Mouse (Mus musculus) heart, adult 2 months (tissue): ENCODE measurements around the gene 2610318N02Rik. TPM values are rescaled to one million over a fixed set of nuclear protein-coding genes. Genes with fewer than 3 reads are reported as not detected.
"Not testable (repeated sequence)": the region's sequence is repeated elsewhere in the genome, so short reads cannot be mapped to it uniquely, and the experiment has no call there.

Experiments used
- DNase-seq, 2 experiments: peaks; one replicate each; pipeline ENCODE4 v3.0.0; 2021
- H3K27ac ChIP-seq: fragments of 200-600 bp; 2 replicates; pipeline ENCODE4 v1.8.1; 2022
- H3K27me3 ChIP-seq: fragments of 200-500 bp; 2 replicates; pipeline ENCODE4 v1.6.1; 2012; ENCODE audit warnings: mild to moderate bottlenecking, low read length, inconsistent platforms, mixed read lengths; ENCODE audit not compliant: control insufficient read depth, insufficient read depth
- H3K36me3 ChIP-seq: fragments of 200-500 bp; 2 replicates; pipeline ENCODE4 v1.6.1; 2012; ENCODE audit warnings: low read length, inconsistent platforms; ENCODE audit not compliant: control insufficient read depth, insufficient read depth
- H3K4me1 ChIP-seq: fragments of 200-500 bp; 2 replicates; pipeline ENCODE4 v1.6.1; 2011; ENCODE audit warnings: low read length; ENCODE audit not compliant: control insufficient read depth, insufficient read depth
- H3K4me3 ChIP-seq: fragments of 200-600 bp; 2 replicates; pipeline ENCODE4 v1.8.1; 2022
- H3K79me2 ChIP-seq: fragments of 200-500 bp; replicated peaks from 2 replicates; pipeline ENCODE4 v1.6.1; 2012; ENCODE audit warnings: mild to moderate bottlenecking, inconsistent platforms, low read length, moderate library complexity, mixed read lengths; ENCODE audit not compliant: control insufficient read depth, insufficient read depth
- H3K9ac ChIP-seq: fragments of 200-500 bp; 2 replicates; pipeline ENCODE4 v1.6.1; 2012; ENCODE audit warnings: low read depth, mild to moderate bottlenecking, control low read depth, inconsistent platforms, low read length, mixed read lengths
- CTCF ChIP-seq: fragments of 200-600 bp; IDR thresholded peaks from 2 replicates; pipeline ENCODE4 v1.8.1; 2022; ENCODE audit warnings: antibody characterized with exemption, mild to moderate bottlenecking, moderate library complexity
- EP300 ChIP-seq: fragments of 200-500 bp; IDR thresholded peaks from 2 replicates; pipeline ENCODE4 v1.6.1; 2011; ENCODE audit warnings: low read depth, low read length, control low read depth; ENCODE audit not compliant: insufficient read depth
- POLR2A ChIP-seq: fragments of 200-500 bp; IDR thresholded peaks from 2 replicates; pipeline ENCODE4 v1.6.1; 2011; ENCODE audit warnings: mild to moderate bottlenecking, low read depth, low read length, control low read depth; ENCODE audit not compliant: insufficient read depth
- WGBS: fragments of 180-500 bp; shearing (Covaris S2); methylation state at CpG from one replicate; pipeline ENCODE4 v1.1.7; 2018; 5-methylcytosine and 5-hydroxymethylcytosine counted together
- intact Hi-C: fragments of 180-260 bp; cut with DNase I; formaldehyde crosslinking; loops from one replicate; pipeline ENCODE4 v1.15.1; 2025
- long read RNA-seq: library from polyadenylated mRNA; stranded (forward); transcript quantifications from one replicate; pipeline ENCODE4 v2.0.0, GENCODE M21; 2021
- polyA plus RNA-seq: library from polyadenylated mRNA; depleted of rRNA; stranded (reverse); fragments of >200 nt; gene quantifications from 2 replicates; pipeline ENCODE4 v1.2.3, GENCODE M21; 2012; rRNA removed
- total RNA-seq, 2 experiments: library from RNA; stranded (reverse); gene quantifications; 2 replicates each; pipeline ENCODE4 v1.2.3; 2021

2610318N02Rik gene
- total RNA-seq (not detected), polyA plus RNA-seq (1.1 and 1.3 TPM in 2 replicates)
- long read RNA-seq = 0 reads

GRCm38 (mm10) chr16:17124871-17125520 lies at the start of gene 2610318N02Rik:
TSS of gene 2610318N02Rik (minus strand) at chr16:17125167.
- no peak for TF ChIP-seq POLR2A
- TF ChIP-seq CTCF = no peak
- TF ChIP-seq EP300 = no peak
- WGBS = 4% methylated on average over 25 of the region's 25 CpGs
- no peak within 1 kb of the TSS for H3K27ac ChIP-seq
- H3K9ac ChIP-seq = no peak within 1 kb of the TSS
- H3K79me2 ChIP-seq = no peaks in the 10 kb centered on the region
- DNase-seq = peak; percentile 55 to 68
- H3K36me3 ChIP-seq = no peaks in the 10 kb centered on the region
- intact Hi-C loops = no loop called here
- peak within 1 kb of the TSS; percentile 30 for H3K4me3 ChIP-seq
- H3K4me1 ChIP-seq = no peaks in the 10 kb centered on the region; the same call in 1 of the 2 replicates
- no peaks in the 10 kb centered on the region for H3K27me3 ChIP-seq

GRCm38 (mm10) chr16:17168049-17168448 lies 43.1 kb upstream of the 2610318N02Rik start:
- H3K4me3 ChIP-seq = no peak overlapping the region
- 86% methylated on average over 5 of the region's 5 CpGs for WGBS
- no peak overlapping the region for H3K9ac ChIP-seq
- peaks cover 6% of the 10 kb centered on the region for H3K36me3 ChIP-seq
- 0 out of 2 replicates have a peak, but pooled peaks cover 2% of the 10 kb centered on the region for H3K79me2 ChIP-seq
- intact Hi-C loops = no loop called here
- no peak for DNase-seq
- H3K27me3 ChIP-seq = no peaks in the 10 kb centered on the region
- TF ChIP-seq CTCF = no peak
- no peak for TF ChIP-seq EP300
- no peak for TF ChIP-seq POLR2A
- no peaks in the 10 kb centered on the region for H3K4me1 ChIP-seq
- no peak overlapping the region for H3K27ac ChIP-seq

DNA sequence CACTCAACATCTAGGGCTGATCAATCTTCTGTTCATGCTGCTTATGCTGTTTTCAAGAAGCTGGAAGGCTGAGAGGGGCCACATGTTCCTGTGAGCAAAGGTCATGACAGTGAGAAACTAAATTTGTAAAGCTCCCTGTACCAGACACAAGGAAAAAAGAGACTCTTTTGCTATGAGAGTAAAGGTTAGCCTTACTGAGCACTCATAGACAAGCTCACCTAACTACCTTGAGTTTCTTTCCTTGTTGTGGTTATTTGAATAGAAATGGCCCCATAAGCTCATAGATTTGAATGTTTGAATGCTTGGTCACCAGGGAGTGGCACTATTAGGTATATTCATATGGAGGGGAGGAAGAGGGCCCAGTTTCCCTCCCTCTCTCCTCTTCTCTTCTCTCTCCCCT lies 42.2 kb upstream of the 2610318N02Rik start:
- Histone ChIP-seq H3K4me1 (no peaks in the 10 kb centered on the region), H3K27ac (no peak overlapping the region), H3K27me3 (no peaks in the 10 kb centered on the region), H3K79me2 (0 out of 2 replicates have a peak, but pooled peaks cover 2% of the 10 kb centered on the region), H3K36me3 (peaks cover 6% of the 10 kb centered on the region), H3K4me3 (no peak overlapping the region), H3K9ac (no peak overlapping the region)
- no peak for DNase-seq
- intact Hi-C loops = no loop called here
- TF ChIP-seq POLR2A (no peak), EP300 (no peak), CTCF (no peak)

- H3K36me3 ChIP-seq, intact Hi-C loops, H3K27me3 ChIP-seq, DNase-seq, H3K9ac ChIP-seq, H3K79me2 ChIP-seq, H3K4me1 ChIP-seq, H3K4me3 ChIP-seq, H3K27ac ChIP-seq: not testable (repeated sequence)
- 87% methylated on average over 1 of the region's 1 CpGs for WGBS
Measured at GRCm38 (mm10) chr16:17165478-17165877, 40.5 kb upstream of the 2610318N02Rik start.

DNA sequence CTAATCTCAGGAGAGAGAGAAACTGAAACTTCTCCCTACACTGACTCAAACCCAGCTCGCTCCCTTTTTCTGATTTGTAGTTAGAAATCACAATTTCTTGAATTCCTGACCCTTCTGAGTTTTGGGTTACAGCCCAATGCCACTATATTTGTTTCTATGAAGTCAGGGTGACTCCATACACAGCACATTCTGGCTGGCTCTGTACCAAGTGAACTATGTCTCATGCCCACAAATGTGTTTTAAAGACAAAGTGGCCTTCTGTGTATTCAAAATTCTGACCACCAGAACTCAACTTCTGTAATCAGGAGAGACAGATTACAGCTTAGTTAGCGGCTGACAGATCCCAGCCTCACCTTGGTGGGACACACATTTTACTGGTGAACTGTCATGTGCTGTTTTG lies 29.4 kb upstream of the 2610318N02Rik start:
- H3K4me3 ChIP-seq = no peak overlapping the region
- H3K79me2 ChIP-seq = no peaks in the 10 kb centered on the region
- no peaks in the 10 kb centered on the region for H3K4me1 ChIP-seq
- peaks cover 2% of the 10 kb centered on the region for H3K36me3 ChIP-seq
- no peak overlapping the region for H3K27ac ChIP-seq
- no peak for TF ChIP-seq POLR2A
- TF ChIP-seq CTCF = no peak
- no peak for TF ChIP-seq EP300
- 86% methylated on average over 2 of the region's 2 CpGs for WGBS
- H3K9ac ChIP-seq = no peak overlapping the region
- intact Hi-C loops = loop anchor here (5.0 kb wide), 1 partner anchor 123 kb away; the partner anchor contains the start of gene Tmem191c
- H3K27me3 ChIP-seq = no peaks in the 10 kb centered on the region
- DNase-seq = no peak

DNA sequence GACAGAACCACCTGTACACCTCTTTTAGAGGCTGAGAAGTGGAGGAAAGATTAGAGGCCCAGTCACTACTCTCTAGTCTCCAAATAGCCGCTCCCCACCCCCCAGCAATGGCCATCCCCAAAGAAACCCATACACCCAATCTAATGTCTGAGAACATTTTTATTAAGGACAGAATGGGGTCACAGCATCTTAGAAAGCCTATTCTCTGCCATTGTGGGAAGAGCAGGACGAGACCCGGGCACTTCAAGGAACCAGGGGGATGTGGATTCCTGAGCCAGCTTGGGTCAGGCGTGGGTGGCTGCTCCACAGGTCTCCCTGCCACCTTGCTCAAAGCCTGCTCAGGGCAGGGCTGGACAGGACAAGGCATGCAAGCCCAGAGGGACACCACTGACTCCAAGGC lies 26.9 kb upstream of the 2610318N02Rik start:
- 94% methylated on average over 4 of the region's 4 CpGs for WGBS
- DNase-seq = no peak
- no peak overlapping the region for H3K27ac ChIP-seq
- H3K4me3 ChIP-seq = no peak overlapping the region
- intact Hi-C loops = loop anchor here (5.0 kb wide), 1 partner anchor 125 kb away; the partner anchor contains the start of gene Tmem191c
- no peaks in the 10 kb centered on the region for H3K27me3 ChIP-seq
- H3K36me3 ChIP-seq = no peaks in the 10 kb centered on the region; the same call in 1 of the 2 replicates
- no peaks in the 10 kb centered on the region for H3K79me2 ChIP-seq
- no peaks in the 10 kb centered on the region for H3K4me1 ChIP-seq
- TF ChIP-seq POLR2A = no peak
- no peak for TF ChIP-seq CTCF
- no peak for TF ChIP-seq EP300
- no peak overlapping the region for H3K9ac ChIP-seq
